Mouse (Mus musculus): Measurements from ENCODE around the gene Gm28053. TPM values are rescaled to one million over a fixed set of nuclear protein-coding genes. Genes with fewer than 3 reads are reported as not detected.

The Gm28053 gene
- total RNA-seq, 2 experiments from 2014 or later, result 7.1 to 7.2 TPM

Other genes starting within 250 kb of the Gm28053 start
- 10 to 100 TPM; 14.0 to 16.4 TPM for gene Atp6v0e2, start 181.0 kb upstream of the Gm28053 start, total RNA-seq (2021)
- gene Lrrc61, start 163.8 kb upstream of the Gm28053 start, total RNA-seq (2021), result 1 to 10 TPM; 7.5 to 9.1 TPM
- 10 to 100 TPM; 69.3 to 70.3 TPM for gene Rarres2, start 145.8 kb upstream of the Gm28053 start, total RNA-seq (2021)
- not detected for gene Gm45021, start 129.0 kb upstream of the Gm28053 start, total RNA-seq (2021)
- 10 to 100 TPM; 30.4 to 31.2 TPM for gene Repin1, start 124.7 kb upstream of the Gm28053 start, total RNA-seq (2021)
- not detected for gene Gm44965, start 124.7 kb upstream of the Gm28053 start, total RNA-seq (2021)
- gene Zfp775, start 116.5 kb upstream of the Gm28053 start, total RNA-seq (2021), result 1 to 10 TPM; 4.0 to 5.4 TPM
- gene AI854703, start 91.8 kb upstream of the Gm28053 start, total RNA-seq (2021), result under 1 TPM; 0.41 to 0.50 TPM
- 1 to 10 TPM; 9.0 to 9.3 TPM for gene Gimap8, start 71.4 kb upstream of the Gm28053 start, total RNA-seq (2021)
- gene Gimap9, start 42.5 kb upstream of the Gm28053 start, total RNA-seq (2021), result 1 to 10 TPM; 6.7 to 7.0 TPM
- gene Gimap4, start 34.1 kb upstream of the Gm28053 start, total RNA-seq (2021), result 10 to 100 TPM; 41.2 to 50.1 TPM
- gene Gimap6, start 10.4 kb upstream of the Gm28053 start, total RNA-seq (2021), result 10 to 100 TPM; 62.2 to 64.7 TPM
- gene Gimap7, start within 50 bp of the Gm28053 start, total RNA-seq (2021), result not detected
- gene Gimap1, start 20.4 kb downstream of the Gm28053 start, total RNA-seq (2021), result 10 to 100 TPM; 12.9 to 19.4 TPM
- gene Gimap5, start 27.6 kb downstream of the Gm28053 start, total RNA-seq (2021), result 10 to 100 TPM; 11.6 to 11.8 TPM
- under 1 TPM; 0.38 to 0.54 TPM for gene Gimap3, start 52.2 kb downstream of the Gm28053 start, total RNA-seq (2021)
- gene Tmem176a, start 122.3 kb downstream of the Gm28053 start, total RNA-seq (2021), result 10 to 100 TPM; 33.6 to 34.8 TPM
- gene Tmem176b, start 122.9 kb downstream of the Gm28053 start, total RNA-seq (2021), result 10 to 100 TPM; 90.2 to 95.6 TPM
- not detected for gene Aoc1, start 154.3 kb downstream of the Gm28053 start, total RNA-seq (2021)
- not detected for gene 1600015I10Rik, start 211.3 kb downstream of the Gm28053 start, total RNA-seq (2021)